Mouse (Mus musculus) cerebellum, adult 2 months (tissue): Measurements from ENCODE around the gene Slc25a45.

Experiments used
- CTCF ChIP-seq: fragments of 200-500 bp; IDR thresholded peaks from 2 replicates; pipeline ENCODE4 v1.5.1; 2011; ENCODE audit warnings: low read depth, mild to moderate bottlenecking, control low read depth, low read length, moderate library complexity, borderline replicate concordance; ENCODE audit not compliant: insufficient read depth
- POLR2A ChIP-seq: fragments of 200-500 bp; IDR thresholded peaks from 2 replicates; pipeline ENCODE4 v1.6.1; 2011; ENCODE audit warnings: low read length, control low read depth, borderline replicate concordance; ENCODE audit not compliant: insufficient read depth

DNA sequence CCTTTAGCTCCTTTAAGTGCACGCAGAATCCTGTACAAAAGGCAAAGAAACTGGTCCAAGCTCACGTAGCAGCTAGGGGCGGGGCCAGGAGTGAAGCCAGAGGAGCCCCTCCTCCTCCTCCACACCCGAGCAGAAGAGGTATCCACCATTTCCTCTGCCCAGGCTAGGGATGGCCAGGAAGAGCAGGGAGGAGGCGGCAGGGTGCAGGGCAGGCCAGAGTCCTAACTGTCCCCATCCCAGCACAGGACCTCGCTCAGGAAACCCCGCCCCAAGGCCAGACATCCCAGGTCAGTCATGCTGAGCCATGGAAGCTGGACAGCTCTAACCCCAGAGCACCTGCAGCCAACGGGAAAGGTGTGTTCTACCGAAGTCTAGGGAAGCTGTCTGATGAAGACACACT, 44.1 kb downstream of the Slc25a45 start:
- TF ChIP-seq CTCF (no peak), POLR2A (no peak)
